Mouse (Mus musculus) forebrain, embryonic 16.5 days (tissue): ENCODE data around the gene Dab2ip. TPM values are rescaled to one million over a fixed set of nuclear protein-coding genes. Genes with fewer than 3 reads are reported as not detected.
A peak's percentile ranks its signal among the peaks of the same experiment; 100 is the strongest.

Source experiments
- ATAC-seq: fragments of 200-750 bp; cut with Nextera tagmentation; 2 replicates; pipeline ENCODE4 v1.8.0; 2017; ENCODE audit warnings: mild to moderate bottlenecking, moderate library complexity
- H3K27ac ChIP-seq: fragments of 300-500 bp; sonication (generic); 2 replicates; pipeline ENCODE4 v1.5.1; 2014; ENCODE audit warnings: low read length, control low read depth
- H3K27me3 ChIP-seq: fragments of 300-500 bp; sonication (generic); replicated peaks from 2 replicates; pipeline ENCODE4 v1.6.1; 2014; ENCODE audit warnings: low read length; ENCODE audit not compliant: control insufficient read depth, insufficient read depth
- H3K36me3 ChIP-seq: fragments of 300-500 bp; sonication (generic); 2 replicates; pipeline ENCODE4 v1.6.1; 2014; ENCODE audit not compliant: control insufficient read depth, insufficient read depth
- H3K4me1 ChIP-seq: fragments of 300-500 bp; sonication (generic); replicated peaks from 2 replicates; pipeline ENCODE4 v1.6.1; 2014; ENCODE audit warnings: low read length; ENCODE audit not compliant: control insufficient read depth, insufficient read depth
- H3K4me2 ChIP-seq: fragments of 300-500 bp; sonication (generic); 2 replicates; pipeline ENCODE4 v1.6.1; 2014; ENCODE audit warnings: mild to moderate bottlenecking, low read length, control low read depth
- H3K4me3 ChIP-seq: fragments of 300-500 bp; sonication (generic); replicated peaks from 2 replicates; pipeline ENCODE4 v1.5.1; 2014; ENCODE audit warnings: mild to moderate bottlenecking, low read length, control low read depth
- H3K9ac ChIP-seq: fragments of 300-500 bp; sonication (generic); replicated peaks from 2 replicates; pipeline ENCODE4 v1.6.1; 2014; ENCODE audit warnings: low read depth, low read length, control low read depth
- H3K9me3 ChIP-seq: fragments of 300-500 bp; sonication (generic); 2 replicates; pipeline ENCODE4 v1.6.1; 2016; ENCODE audit warnings: low read length; ENCODE audit not compliant: control insufficient read depth
- WGBS: fragments of 180-500 bp; shearing (Covaris S2); extraction: QIAGEN DNeasy Blood & Tissue Kit; methylation state at CpG from one replicate; pipeline ENCODE4 v1.1.7; 2014; 5-methylcytosine and 5-hydroxymethylcytosine counted together
- polyA plus RNA-seq: library from polyadenylated mRNA; unstranded; fragments of >200 nt; fragmentation: Nextera tagmentation; extraction: Ambion mirVana; gene quantifications from 2 replicates; pipeline ENCODE4 v1.2.1, GENCODE M21; 2015

Dab2ip gene
- polyA plus RNA-seq, 1 experiment from 2014 or later: 42.8 TPM

GRCm38 (mm10) chr2:35622261-35623103, 64.4 kb downstream of the Dab2ip start:
- WGBS: 4% methylated on average over 20 of the region's 20 CpGs
- 0 out of 2 replicates have a peak, but pooled peaks have one; percentile 2 for ATAC-seq
- peak overlapping the region; percentile 52 for H3K4me3 ChIP-seq
- peak overlapping the region; percentile 94 for H3K4me2 ChIP-seq
- no peak overlapping the region for H3K27ac ChIP-seq
- peak overlapping the region; percentile 75 for H3K9ac ChIP-seq
- no peaks in the 10 kb centered on the region for H3K9me3 ChIP-seq
- peaks cover 46% of the 10 kb centered on the region for H3K4me1 ChIP-seq
- no peaks in the 10 kb centered on the region for H3K36me3 ChIP-seq
- no peaks in the 10 kb centered on the region for H3K27me3 ChIP-seq

GRCm38 (mm10) chr2:35623104-35623377, 65.0 kb downstream of the Dab2ip start:
- H3K27ac ChIP-seq: no peak overlapping the region
- ATAC-seq: no peak
- H3K4me2 ChIP-seq: peak overlapping the region; percentile 94
- no peaks in the 10 kb centered on the region for H3K36me3 ChIP-seq
- H3K9me3 ChIP-seq: no peaks in the 10 kb centered on the region
- no peak overlapping the region for H3K4me3 ChIP-seq
- H3K27me3 ChIP-seq: no peaks in the 10 kb centered on the region
- WGBS: 42% methylated on average over 4 of the region's 4 CpGs
- peaks cover 52% of the 10 kb centered on the region for H3K4me1 ChIP-seq
- H3K9ac ChIP-seq: no peak overlapping the region

GRCm38 (mm10) chr2:35623431-35624148, 65.5 kb downstream of the Dab2ip start:
- Histone ChIP-seq H3K4me3 (no peak overlapping the region), H3K4me1 (peaks cover 54% of the 10 kb centered on the region), H3K4me2 (peak overlapping the region; percentile 24), H3K27ac (no peak overlapping the region), H3K9me3 (no peaks in the 10 kb centered on the region), H3K36me3 (no peaks in the 10 kb centered on the region), H3K27me3 (no peaks in the 10 kb centered on the region), H3K9ac (no peak overlapping the region)
- ATAC-seq: no peak
- 36% methylated on average over 12 of the region's 12 CpGs for WGBS

- Histone ChIP-seq H3K4me2 (no peak overlapping the region), H3K9me3 (no peaks in the 10 kb centered on the region), H3K27ac (no peak overlapping the region), H3K9ac (no peak overlapping the region), H3K36me3 (no peaks in the 10 kb centered on the region), H3K4me3 (no peak overlapping the region), H3K4me1 (peaks cover 50% of the 10 kb centered on the region), H3K27me3 (no peaks in the 10 kb centered on the region)
- ATAC-seq: no peak
- WGBS: 66% methylated on average over 5 of the region's 5 CpGs
Observed at GRCm38 (mm10) chr2:35624380-35625006, 66.4 kb downstream of the Dab2ip start.

GRCm38 (mm10) chr2:35625007-35625380, 66.9 kb downstream of the Dab2ip start:
- no peaks in the 10 kb centered on the region for H3K27me3 ChIP-seq
- no peak for ATAC-seq
- no peaks in the 10 kb centered on the region for H3K9me3 ChIP-seq
- no peak overlapping the region for H3K4me2 ChIP-seq
- 92% methylated on average over 6 of the region's 6 CpGs for WGBS
- no peaks in the 10 kb centered on the region for H3K36me3 ChIP-seq
- no peak overlapping the region for H3K4me3 ChIP-seq
- H3K4me1 ChIP-seq: peaks cover 47% of the 10 kb centered on the region
- no peak overlapping the region for H3K9ac ChIP-seq
- no peak overlapping the region for H3K27ac ChIP-seq

GRCm38 (mm10) chr2:35625526-35625925, 67.5 kb downstream of the Dab2ip start:
- Histone ChIP-seq H3K4me2 (no peak overlapping the region), H3K27me3 (no peaks in the 10 kb centered on the region), H3K9me3 (no peaks in the 10 kb centered on the region), H3K4me1 (peaks cover 43% of the 10 kb centered on the region), H3K9ac (no peak overlapping the region), H3K36me3 (no peaks in the 10 kb centered on the region), H3K27ac (no peak overlapping the region), H3K4me3 (no peak overlapping the region)
- WGBS: 79% methylated on average over 6 of the region's 6 CpGs
- ATAC-seq: no peak

- H3K9ac ChIP-seq: no peak overlapping the region
- H3K36me3 ChIP-seq: no peaks in the 10 kb centered on the region
- ATAC-seq: no peak
- H3K4me1 ChIP-seq: peaks cover 43% of the 10 kb centered on the region
- 80% methylated on average over 9 of the region's 9 CpGs for WGBS
- H3K9me3 ChIP-seq: no peaks in the 10 kb centered on the region
- H3K27ac ChIP-seq: no peak overlapping the region
- no peaks in the 10 kb centered on the region for H3K27me3 ChIP-seq
- no peak overlapping the region for H3K4me2 ChIP-seq
- H3K4me3 ChIP-seq: no peak overlapping the region
Observed at GRCm38 (mm10) chr2:35626181-35626727, 68.2 kb downstream of the Dab2ip start.

- 41% methylated on average over 11 of the region's 11 CpGs for WGBS
- H3K4me1 ChIP-seq: peaks cover 32% of the 10 kb centered on the region
- peak overlapping the region; percentile 26; the same call in 1 of the 2 replicates for H3K27ac ChIP-seq
- H3K27me3 ChIP-seq: no peaks in the 10 kb centered on the region
- no peak overlapping the region for H3K4me3 ChIP-seq
- no peaks in the 10 kb centered on the region for H3K36me3 ChIP-seq
- H3K9me3 ChIP-seq: no peaks in the 10 kb centered on the region
- peak; percentile 16; the same call in 1 of the 2 replicates for ATAC-seq
- H3K9ac ChIP-seq: no peak overlapping the region; the same call in 1 of the 2 replicates
- H3K4me2 ChIP-seq: no peak overlapping the region
Observed at GRCm38 (mm10) chr2:35627298-35627898, 69.3 kb downstream of the Dab2ip start.

GRCm38 (mm10) chr2:35628052-35628451, 70.0 kb downstream of the Dab2ip start:
- Histone ChIP-seq H3K4me2 (no peak overlapping the region), H3K27me3 (no peaks in the 10 kb centered on the region), H3K9me3 (no peaks in the 10 kb centered on the region), H3K36me3 (no peaks in the 10 kb centered on the region), H3K9ac (no peak overlapping the region), H3K4me3 (no peak overlapping the region), H3K4me1 (peaks cover 31% of the 10 kb centered on the region), H3K27ac (peak overlapping the region; percentile 15; the same call in 1 of the 2 replicates)
- no peak for ATAC-seq
- 28% methylated on average over 7 of the region's 7 CpGs for WGBS
